In the genomic region with DNA sequence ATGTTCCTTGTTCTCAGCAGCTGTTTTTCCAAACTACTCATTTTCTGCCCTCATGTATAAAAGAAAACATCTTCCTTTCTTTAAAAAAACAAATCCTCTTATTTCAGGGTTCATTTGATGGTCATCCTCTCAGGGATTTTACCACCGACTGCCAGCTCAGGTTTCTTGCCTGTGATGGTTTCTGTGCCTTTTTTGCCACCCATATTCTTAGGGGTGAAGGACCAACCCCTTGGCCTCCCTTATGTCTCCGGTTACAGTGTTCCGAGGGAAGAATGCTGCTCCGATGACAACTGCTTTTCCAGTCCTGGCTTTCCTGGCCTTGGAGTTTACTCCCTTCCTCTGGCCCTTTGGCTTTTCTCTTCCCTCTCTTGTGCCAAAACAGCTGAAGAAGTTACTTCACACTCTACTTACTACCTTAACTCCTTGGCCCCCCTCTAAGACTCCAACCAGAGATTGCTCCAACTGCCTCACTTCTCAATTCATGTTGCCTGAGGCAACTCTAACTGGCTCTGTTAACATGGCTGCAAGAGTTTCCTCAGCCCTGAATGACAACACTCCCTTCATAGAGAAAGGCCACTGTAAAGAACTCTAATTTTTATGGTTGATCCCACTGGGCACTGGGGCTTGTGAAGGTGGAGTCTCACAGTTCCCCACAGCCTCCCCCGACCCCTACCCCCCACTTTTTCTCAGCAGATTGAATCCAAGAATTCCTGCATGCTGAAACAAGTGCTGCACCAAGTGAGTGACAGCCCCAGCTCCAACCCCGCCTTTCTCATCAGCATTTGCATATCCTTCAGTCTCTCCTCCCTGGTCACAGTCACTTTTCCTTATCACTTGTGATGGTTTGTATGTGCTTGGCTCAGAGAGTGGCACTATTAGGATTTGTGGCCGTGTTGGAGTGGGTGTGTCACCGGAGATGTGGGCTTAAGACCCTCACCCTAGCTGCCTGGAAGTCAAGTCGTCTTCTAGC, we compare ENCODE assay signal across 9 mouse cellular contexts. TPM values are rescaled to one million over a fixed set of nuclear protein-coding genes. Genes with fewer than 3 reads are reported as not detected.
DNase-seq lines count a peak whose midpoint lies in the region; ATAC-seq and TF ChIP-seq lines count a peak whose summit lies in the region.
"Had no signal": no experiment of that assay in that cellular context is flagged by ENCODE, and none has a peak within 500 bp of the region (broad histone marks: within the 10 kb centered on the region; RNA-seq: fewer than 3 reads in every experiment).

No protein-coding gene starts in this region.

- H3K9me3 ChIP-seq in forebrain, embryonic 14.5 days (replicated peaks; ENCODE audit: control insufficient read depth, low read length): no peaks in the 10 kb centered on the region
- no peaks in the 10 kb centered on the region for H3K9me3 ChIP-seq in liver, embryonic 16.5 days (replicated peaks; ENCODE audit: control insufficient read depth, low read length)

- H3K4me1 ChIP-seq in bone marrow, adult 2 months (ENCODE audit: control insufficient read depth, insufficient read depth, low read length): peaks cover 3% of the 10 kb centered on the region; the same call in 1 of the 2 replicates
- peaks cover 14% of the 10 kb centered on the region; the same call in 1 of the 2 replicates for H3K4me1 ChIP-seq in forebrain, embryonic 14.5 days (ENCODE audit: control insufficient read depth, insufficient read depth, low read length)
- H3K4me1 ChIP-seq in liver, embryonic 16.5 days (ENCODE audit: control insufficient read depth, low read depth, low read length): peaks cover 44% of the 10 kb centered on the region

- no peak overlapping the region for H3K9ac ChIP-seq in forebrain, embryonic 14.5 days (ENCODE audit: low read length)
- H3K9ac ChIP-seq in liver, embryonic 16.5 days (ENCODE audit: low read depth, low read length): no peak overlapping the region

- no peak overlapping the region for H3K4me2 ChIP-seq in forebrain, embryonic 14.5 days (ENCODE audit: low read length)
- peak overlapping the region; percentile 44; the same call in 1 of the 2 replicates for H3K4me2 ChIP-seq in liver, embryonic 16.5 days (ENCODE audit: low read depth, low read length)

- ATAC-seq in forebrain, embryonic 14.5 days: no peak
- ATAC-seq in liver, embryonic 16.5 days (ENCODE audit: low read depth): no peak
- ATAC-seq in inflammation-experienced regulatory T-cells, adult 6 months: no peak

- H3K36me3 ChIP-seq in forebrain, embryonic 14.5 days (ENCODE audit: control insufficient read depth, insufficient read depth, low read length): peaks cover 21% of the 10 kb centered on the region
- peaks cover 8% of the 10 kb centered on the region; the same call in 1 of the 2 replicates for H3K36me3 ChIP-seq in liver, embryonic 16.5 days (ENCODE audit: control insufficient read depth, insufficient read depth)

- no peak for DNase-seq in layer of hippocampus, adult 2 months (ENCODE audit: low spot score in 2 of 2)
- no peak for DNase-seq in layer of hippocampus, adult 9-10 months (ENCODE audit: low spot score)
- DNase-seq in forebrain, embryonic 14.5 days (ENCODE audit: low spot score): peak; percentile 4
- no peak for DNase-seq in ovary, adult 18-20 months (ENCODE audit: low spot score)
- no peak for DNase-seq in urinary bladder, adult 18-20 months (ENCODE audit: low spot score in 2 of 2)

- no peak overlapping the region for H3K4me3 ChIP-seq in layer of hippocampus, adult 2 months
- H3K4me3 ChIP-seq in bone marrow, adult 2 months (replicated peaks; ENCODE audit: control insufficient read depth, low read depth, low read length): no peak overlapping the region
- no peak overlapping the region for H3K4me3 ChIP-seq in forebrain, embryonic 14.5 days (ENCODE audit: low read depth, low read length)
- H3K4me3 ChIP-seq in liver, embryonic 16.5 days (ENCODE audit: low read depth, low read length): no peak overlapping the region

- 0 out of 2 replicates have a peak overlapping the region, but pooled peaks have one; percentile 14 for H3K27ac ChIP-seq in layer of hippocampus, adult 2 months
- peak overlapping the region; percentile 31 for H3K27ac ChIP-seq in bone marrow, adult 2 months (ENCODE audit: control insufficient read depth, insufficient read depth, low read depth, low read length, poor library complexity)
- no peak overlapping the region for H3K27ac ChIP-seq in forebrain, embryonic 14.5 days (ENCODE audit: low read depth, low read length)
- H3K27ac ChIP-seq in liver, embryonic 16.5 days (ENCODE audit: low read length): peak overlapping the region; percentile 10
- H3K27ac ChIP-seq: macrophage had no signal

- H3K27me3 ChIP-seq in forebrain, embryonic 14.5 days (replicated peaks; ENCODE audit: control insufficient read depth, insufficient read depth, low read length): no peaks in the 10 kb centered on the region
- H3K27me3 ChIP-seq in liver, embryonic 16.5 days (ENCODE audit: control insufficient read depth, insufficient read depth, low read depth, low read length): no peaks in the 10 kb centered on the region

- no peak for TF ChIP-seq POLR2A in bone marrow, adult 2 months (IDR thresholded peaks at IDR 0.05; ENCODE audit: borderline replicate concordance, control insufficient read depth, low read depth, low read length)

- no peak for TF ChIP-seq CTCF in layer of hippocampus, adult 2 months (conservative IDR thresholded peaks at IDR 0.05)
- no peak for TF ChIP-seq CTCF in bone marrow, adult 2 months (IDR thresholded peaks at IDR 0.05; ENCODE audit: control insufficient read depth, insufficient read depth, low read length)

- WGBS in bone marrow, adult 2 months: 62% methylated on average over 9 of the region's 9 CpGs
- WGBS in forebrain, embryonic 14.5 days: 73% methylated on average over 9 of the region's 9 CpGs
- 53% methylated on average over 9 of the region's 9 CpGs for WGBS in liver, embryonic 16.5 days (ENCODE audit: insufficient replicate concordance)

RNA-seq across cellular contexts. Expression of gene Smim4, which starts 3.4 kb away (rescaled TPM):
- total RNA-seq in layer of hippocampus, adult 2 months (2021): 10 to 100 TPM; 26.4 to 28.0 TPM
- polyA plus RNA-seq in bone marrow, adult 2 months (2011; ENCODE audit: insufficient read depth, insufficient read length, low replicate concordance, missing spikeins): 29.0 and 45.8 TPM in 2 replicates
- polyA plus RNA-seq in forebrain, embryonic 14.5 days (2014; fragmentation: Nextera tagmentation; extraction: Ambion mirVana): 72.1 and 93.8 TPM in 2 replicates
- 47.7 and 57.1 TPM in 2 replicates for polyA plus RNA-seq in liver, embryonic 16.5 days (2015; fragmentation: Nextera tagmentation; extraction: Ambion mirVana)
- 10 to 100 TPM; 48.6 to 86.1 (median 85.5) TPM for polyA plus RNA-seq in inflammation-experienced regulatory T-cells, adult 6 months (2017; shearing (Covaris generic))

RNA-seq across cellular contexts. Expression of gene Nt5dc2, which starts 5.5 kb away (rescaled TPM):
- total RNA-seq in layer of hippocampus, adult 2 months (2021): 10 to 100 TPM; 12.6 to 13.4 TPM
- 22.9 and 25.2 TPM in 2 replicates for polyA plus RNA-seq in bone marrow, adult 2 months (2011; ENCODE audit: insufficient read depth, insufficient read length, low replicate concordance, missing spikeins)
- polyA plus RNA-seq in forebrain, embryonic 14.5 days (2014; fragmentation: Nextera tagmentation; extraction: Ambion mirVana): 225 and 288 TPM in 2 replicates
- polyA plus RNA-seq in liver, embryonic 16.5 days (2015; fragmentation: Nextera tagmentation; extraction: Ambion mirVana): 149 and 179 TPM in 2 replicates
- polyA plus RNA-seq in inflammation-experienced regulatory T-cells, adult 6 months (2017; shearing (Covaris generic)): not detected

RNA-seq across cellular contexts. Expression of gene Stab1, which starts 43.0 kb away (rescaled TPM):
- total RNA-seq in layer of hippocampus, adult 2 months (2021): 10 to 100 TPM; 23.2 TPM
- 56.3 and 73.4 TPM in 2 replicates for polyA plus RNA-seq in bone marrow, adult 2 months (2011; ENCODE audit: insufficient read depth, insufficient read length, low replicate concordance, missing spikeins)
- 21.8 and 22.1 TPM in 2 replicates for polyA plus RNA-seq in forebrain, embryonic 14.5 days (2014; fragmentation: Nextera tagmentation; extraction: Ambion mirVana)
- polyA plus RNA-seq in liver, embryonic 16.5 days (2015; fragmentation: Nextera tagmentation; extraction: Ambion mirVana): 25.8 and 32.2 TPM in 2 replicates
- polyA plus RNA-seq in inflammation-experienced regulatory T-cells, adult 6 months (2017; shearing (Covaris generic)): 1 to 10 TPM; 1.9 to 4.1 (median 2.8) TPM

Comparison
In these comparisons a context has a peak if more than half of its experiments do, and no peak if none do; other contexts are left out.
1. RNA of gene Nt5dc2, which starts 5.5 kb away (polyA plus RNA-seq): 225 to 288 TPM in forebrain, embryonic 14.5 days, 149 to 179 TPM in liver, embryonic 16.5 days and 22.9 to 25.2 TPM in bone marrow, adult 2 months; not detected in inflammation-experienced regulatory T-cells, adult 6 months; every median in the first group is over 10 times any median in the second.